Mouse (Mus musculus) inflammation-experienced regulatory T-cells, adult 6 months (primary cell): ENCODE results near the gene Rasgef1b. TPM values are rescaled to one million over a fixed set of nuclear protein-coding genes. Genes with fewer than 3 reads are reported as not detected.

Experiments used
- ATAC-seq: one replicate; pipeline ENCODE4 v1.8.0; 2017
- polyA plus RNA-seq, 3 experiments: library from polyadenylated mRNA; unstranded; fragments of 100-300 nt; shearing (Covaris generic); gene quantifications; one replicate each; pipeline ENCODE4 v1.2.1; 2017

The Rasgef1b gene
- polyA plus RNA-seq, 3 experiments from 2014 or later = 1.6 to 3.3 (median 2.5) TPM

GRCm38 (mm10) chr5:99602244-99603023 lies 126.4 kb downstream of the Rasgef1b start:
- ATAC-seq = no peak

DNA sequence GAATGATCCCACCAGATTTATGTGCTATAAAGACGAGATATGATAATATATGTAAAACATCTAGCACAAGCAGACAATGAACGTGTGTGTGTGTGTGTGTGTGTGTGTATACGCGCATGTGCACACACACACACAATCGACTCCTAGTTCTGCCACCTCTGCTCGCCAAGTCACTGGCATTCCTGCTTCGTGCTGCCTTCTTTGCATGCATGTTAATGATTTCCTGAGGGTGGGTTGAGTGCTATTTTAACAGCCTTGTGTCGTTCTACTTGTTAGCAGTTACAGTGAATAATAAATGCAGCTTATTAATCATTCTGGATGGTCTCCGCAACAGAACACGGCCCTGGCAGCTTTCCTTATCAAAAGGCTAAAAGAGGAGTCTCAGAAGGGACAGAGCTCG lies 129.5 kb downstream of the Rasgef1b start:
- ATAC-seq = no peak

DNA sequence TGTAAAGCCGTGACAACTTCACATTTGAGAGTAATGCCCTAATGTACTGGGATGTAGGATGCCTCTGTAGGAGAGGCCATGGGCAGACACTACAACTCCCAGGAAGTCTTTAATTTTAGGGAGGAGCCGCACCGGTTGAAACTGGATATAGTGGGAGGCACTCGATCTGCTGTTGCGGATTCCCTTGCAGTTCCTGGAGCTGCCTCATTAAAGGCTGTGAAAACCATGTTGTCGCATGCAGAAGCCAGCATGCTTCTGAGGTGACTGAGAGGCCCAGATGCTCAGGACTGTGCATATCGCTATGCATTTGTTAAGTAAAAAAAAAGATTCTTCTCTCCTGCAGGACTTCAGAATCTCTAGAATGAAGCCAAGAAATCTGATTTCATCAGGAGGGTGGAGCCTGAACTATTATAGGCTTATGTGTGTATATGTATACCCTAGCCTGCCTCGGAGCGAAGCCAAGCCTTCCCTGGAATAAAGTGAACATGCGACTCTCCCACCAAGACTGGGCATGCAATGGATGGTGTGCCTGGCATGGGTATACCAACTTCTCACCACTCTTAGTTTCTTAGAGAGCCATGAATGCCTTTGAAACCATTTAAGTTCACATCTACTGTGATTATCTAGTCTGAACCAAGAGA lies 130.3 kb downstream of the Rasgef1b start:
- ATAC-seq = no peak

- no peak for ATAC-seq
These were observed 131.2 kb downstream of the Rasgef1b start for GRCm38 (mm10) chr5:99597701-99598100.

GRCm38 (mm10) chr5:99591348-99591747 lies 137.5 kb downstream of the Rasgef1b start:
- no peak for ATAC-seq

DNA sequence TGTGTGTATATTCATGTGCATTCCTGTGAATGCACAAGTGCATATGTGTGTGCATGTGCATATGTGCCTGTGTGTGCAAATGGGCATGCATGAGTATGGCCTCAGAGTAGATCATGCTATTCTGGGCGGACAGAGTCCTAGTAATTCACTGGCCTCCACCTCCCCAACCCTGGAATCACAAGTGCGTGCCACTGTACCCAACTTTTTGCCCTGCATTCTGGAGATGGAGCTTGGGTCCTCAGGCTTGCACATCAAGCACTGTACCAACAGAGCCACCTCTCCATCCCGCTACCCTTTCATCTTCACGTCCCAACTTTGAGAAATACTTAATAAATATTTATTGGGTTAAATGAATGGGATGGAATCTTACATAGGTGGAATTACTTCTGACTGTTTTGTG lies 138.3 kb downstream of the Rasgef1b start:
- no peak for ATAC-seq

GRCm38 (mm10) chr5:99587994-99588393 lies 140.9 kb downstream of the Rasgef1b start:
- ATAC-seq = no peak

DNA sequence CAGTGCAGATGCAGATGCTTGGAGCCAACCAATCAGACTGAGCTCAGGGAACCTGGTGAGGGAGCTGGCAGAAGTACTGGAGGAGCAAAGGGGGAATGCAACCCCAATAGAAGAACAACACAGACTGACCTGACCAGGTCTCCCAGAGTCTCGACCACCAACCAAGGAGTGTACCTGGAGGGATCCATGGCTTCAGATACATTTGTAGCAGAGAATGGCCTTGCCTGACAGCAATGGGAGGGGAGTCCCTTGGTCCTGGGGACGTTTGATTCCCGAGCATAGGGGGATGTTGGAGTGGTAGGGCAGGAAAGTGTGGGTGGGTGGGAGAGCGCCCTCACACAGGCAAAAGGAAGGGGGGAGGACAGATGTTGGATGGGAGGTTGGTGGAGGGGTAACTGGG lies 141.3 kb downstream of the Rasgef1b start:
- no peak for ATAC-seq

GRCm38 (mm10) chr5:99586287-99586686 lies 142.6 kb downstream of the Rasgef1b start:
- no peak for ATAC-seq

GRCm38 (mm10) chr5:99585166-99585898 lies 143.5 kb downstream of the Rasgef1b start:
- no peak for ATAC-seq

- ATAC-seq = no peak
These were observed 144.6 kb downstream of the Rasgef1b start for GRCm38 (mm10) chr5:99584266-99584665.

GRCm38 (mm10) chr5:99582055-99582454 lies 146.8 kb downstream of the Rasgef1b start:
- no peak for ATAC-seq

DNA sequence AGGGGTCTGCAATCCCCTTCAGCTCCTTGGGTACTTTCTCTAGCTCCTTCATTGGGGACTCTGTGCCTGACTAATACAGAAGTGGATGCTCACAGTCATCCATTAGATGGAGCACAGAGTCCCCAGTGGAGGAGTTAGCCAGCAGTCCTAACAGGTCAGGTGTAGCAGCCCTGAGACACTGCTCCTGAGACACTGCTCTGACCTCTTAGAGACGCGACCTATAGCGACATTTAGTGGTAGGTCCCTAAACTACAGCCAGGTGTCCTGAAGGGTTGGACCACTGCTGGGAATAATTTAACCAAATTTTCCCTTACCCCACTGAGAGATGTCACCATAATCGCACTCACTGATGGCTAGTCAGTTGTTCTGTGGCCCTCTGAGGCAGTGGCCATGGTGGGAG lies 150.2 kb downstream of the Rasgef1b start:
- ATAC-seq = peak; percentile 58

GRCm38 (mm10) chr5:99575897-99576296 lies 153.0 kb downstream of the Rasgef1b start:
- ATAC-seq = no peak

- no peak for ATAC-seq
These were observed 164.2 kb downstream of the Rasgef1b start for GRCm38 (mm10) chr5:99564501-99565323.

DNA sequence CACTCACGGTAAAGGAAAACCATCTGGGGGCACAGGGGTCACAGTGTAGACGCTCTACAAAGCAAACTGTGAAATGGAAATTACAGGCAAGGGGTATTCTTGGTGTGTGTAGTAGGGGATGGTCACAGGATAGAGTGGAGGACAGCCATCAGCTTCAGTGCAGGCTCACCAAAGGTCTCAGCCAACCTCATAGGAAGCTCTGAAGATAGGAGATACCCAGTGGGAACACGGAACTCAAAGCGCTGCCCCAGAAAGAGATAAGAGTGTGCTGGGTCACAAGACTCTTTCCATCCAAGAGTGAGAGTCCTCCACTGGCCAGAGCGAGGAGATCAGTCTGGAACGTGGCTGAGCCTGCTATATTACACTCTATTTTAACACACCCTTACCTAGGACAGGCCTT lies 166.8 kb downstream of the Rasgef1b start:
- no peak for ATAC-seq

GRCm38 (mm10) chr5:99559814-99560213 lies 169.1 kb downstream of the Rasgef1b start:
- no peak for ATAC-seq

DNA sequence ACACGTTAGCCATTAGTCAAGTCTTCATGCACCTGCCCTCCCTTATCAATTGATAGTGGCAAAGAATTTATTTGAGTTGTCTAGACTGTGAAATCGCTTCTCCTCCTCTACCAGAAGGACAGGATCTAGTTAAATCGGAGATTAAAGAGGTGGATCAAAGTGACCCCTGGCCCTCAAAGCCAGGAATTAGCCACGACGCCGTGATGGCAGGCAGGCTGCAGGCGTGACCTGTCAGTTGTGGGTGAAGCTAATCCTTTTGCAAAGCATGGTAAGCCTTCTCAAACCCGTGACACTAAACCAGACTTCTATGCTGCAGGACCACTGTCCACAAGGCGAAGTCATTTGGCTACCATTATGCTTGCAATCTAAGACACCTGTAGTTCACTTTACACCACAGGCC lies 170.6 kb downstream of the Rasgef1b start:
- no peak for ATAC-seq

DNA sequence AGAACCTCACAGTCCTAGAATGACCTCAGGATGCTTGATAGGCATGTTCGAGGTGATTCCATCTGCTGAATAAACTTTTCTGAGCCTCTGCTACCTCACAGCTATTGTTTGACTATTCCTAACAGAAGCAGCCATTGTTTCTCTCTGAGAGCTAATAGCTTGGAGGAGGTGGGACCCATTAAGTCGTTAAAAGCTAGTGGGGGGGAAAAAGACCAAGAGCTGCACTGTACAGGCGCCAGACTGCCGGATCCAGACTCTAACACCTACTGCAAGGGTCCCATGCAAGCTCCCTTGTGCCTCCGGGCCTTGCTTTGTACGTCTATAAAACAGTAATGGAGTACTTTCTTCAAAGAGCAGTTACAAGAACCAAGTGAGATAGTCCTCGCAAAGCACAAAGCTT lies 176.2 kb downstream of the Rasgef1b start:
- ATAC-seq = no peak

- no peak for ATAC-seq
These were observed 184.0 kb downstream of the Rasgef1b start for GRCm38 (mm10) chr5:99544664-99545494.

DNA sequence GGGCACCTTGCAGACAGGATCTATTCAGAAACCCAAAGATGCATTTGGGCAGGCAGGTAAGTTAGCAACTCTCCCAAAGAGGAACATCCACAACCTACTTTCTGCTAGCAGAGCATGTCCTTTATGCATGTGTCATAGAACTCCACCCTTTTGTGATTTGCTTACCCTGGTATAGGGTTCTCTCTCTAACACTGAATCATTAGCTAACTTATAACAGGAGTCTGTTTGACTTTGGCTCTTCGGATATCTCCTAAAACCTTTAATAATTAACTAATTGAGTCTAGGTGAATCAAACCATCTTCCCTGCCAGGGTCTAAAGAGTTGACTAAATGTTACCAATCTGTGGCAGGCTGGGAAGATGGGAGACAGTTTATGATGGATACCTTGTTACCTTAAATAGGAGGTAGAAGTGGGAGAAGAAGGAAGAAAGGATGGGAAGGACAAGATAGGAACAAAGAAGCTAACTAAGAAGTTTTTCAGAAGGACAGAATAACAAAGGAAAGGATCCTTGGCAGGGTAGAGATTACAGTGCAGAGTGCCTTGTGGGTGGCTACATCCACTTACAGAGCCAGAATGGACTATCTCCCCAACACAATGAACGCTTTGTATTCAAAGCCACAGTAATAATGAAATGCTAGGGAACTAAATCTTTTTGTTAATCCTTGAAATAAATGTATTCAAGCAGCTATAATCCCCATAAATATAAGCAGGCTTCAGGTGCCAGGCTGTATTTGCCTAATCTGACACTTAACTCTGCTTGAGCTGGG lies 186.7 kb downstream of the Rasgef1b start:
- ATAC-seq = no peak
